Mouse (Mus musculus): ENCODE data around the gene Slco3a1.

The Slco3a1 gene

DNA sequence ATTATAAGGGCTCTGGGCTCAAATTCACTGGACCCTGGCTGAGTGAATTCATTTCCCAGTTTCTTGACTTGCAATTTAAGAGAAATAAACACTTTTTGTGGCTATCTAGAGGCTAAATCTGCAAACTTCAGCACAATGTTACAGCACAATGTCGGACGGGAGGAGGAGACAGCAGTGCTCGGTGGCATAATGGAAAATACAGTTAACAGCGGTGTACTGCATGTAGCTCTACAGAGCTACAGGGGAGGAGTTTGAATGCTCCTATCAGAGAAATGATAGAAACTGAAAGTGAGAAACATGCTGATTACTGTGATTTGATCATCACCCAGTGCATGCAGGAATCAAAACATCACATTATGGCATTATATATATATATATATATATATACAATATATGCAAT lies 68.5 kb downstream of the Slco3a1 start:
- no peak for DNase-seq (ENCODE audit: low spot score in 2 of 2)

DNA sequence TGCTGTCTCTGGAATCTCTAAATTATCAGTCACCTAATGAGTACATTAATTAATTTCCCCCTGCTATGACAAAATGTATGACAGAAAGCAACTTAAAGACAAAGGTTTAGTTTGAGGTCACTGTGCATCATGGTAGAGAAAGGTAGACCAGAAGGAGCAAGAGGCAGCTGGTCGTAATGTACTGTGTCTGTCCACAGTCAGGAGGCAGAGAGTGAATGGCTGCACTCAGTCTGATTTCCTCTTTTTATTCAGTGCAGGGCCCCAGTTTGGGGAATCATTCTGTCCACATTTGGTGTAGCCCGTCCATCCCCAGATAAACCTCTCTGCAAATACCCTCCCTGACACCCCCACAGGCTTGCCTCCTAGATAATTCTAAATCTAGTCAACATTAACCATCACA lies 68.9 kb downstream of the Slco3a1 start:
- no peak for DNase-seq (ENCODE audit: low spot score in 2 of 2)

DNA sequence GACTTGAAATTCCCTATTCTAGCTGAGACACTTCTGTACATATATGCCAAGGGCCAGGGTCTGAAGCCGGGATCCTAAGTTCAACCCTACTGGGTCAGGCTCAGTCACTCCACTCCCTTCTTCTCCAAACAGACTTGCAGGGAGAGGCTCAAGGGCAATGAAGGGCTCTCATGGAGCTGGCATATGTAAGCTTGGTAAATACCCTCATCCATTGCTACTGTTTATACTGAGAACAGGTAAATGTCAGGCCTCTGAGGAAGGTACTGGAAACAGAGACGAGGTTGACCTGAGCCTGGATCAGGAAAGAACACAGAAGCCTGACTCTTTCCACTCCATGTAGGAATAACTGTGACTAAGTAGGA lies 70.6 kb downstream of the Slco3a1 start:
- DNase-seq (ENCODE audit: low spot score in 2 of 2) = no peak

DNA sequence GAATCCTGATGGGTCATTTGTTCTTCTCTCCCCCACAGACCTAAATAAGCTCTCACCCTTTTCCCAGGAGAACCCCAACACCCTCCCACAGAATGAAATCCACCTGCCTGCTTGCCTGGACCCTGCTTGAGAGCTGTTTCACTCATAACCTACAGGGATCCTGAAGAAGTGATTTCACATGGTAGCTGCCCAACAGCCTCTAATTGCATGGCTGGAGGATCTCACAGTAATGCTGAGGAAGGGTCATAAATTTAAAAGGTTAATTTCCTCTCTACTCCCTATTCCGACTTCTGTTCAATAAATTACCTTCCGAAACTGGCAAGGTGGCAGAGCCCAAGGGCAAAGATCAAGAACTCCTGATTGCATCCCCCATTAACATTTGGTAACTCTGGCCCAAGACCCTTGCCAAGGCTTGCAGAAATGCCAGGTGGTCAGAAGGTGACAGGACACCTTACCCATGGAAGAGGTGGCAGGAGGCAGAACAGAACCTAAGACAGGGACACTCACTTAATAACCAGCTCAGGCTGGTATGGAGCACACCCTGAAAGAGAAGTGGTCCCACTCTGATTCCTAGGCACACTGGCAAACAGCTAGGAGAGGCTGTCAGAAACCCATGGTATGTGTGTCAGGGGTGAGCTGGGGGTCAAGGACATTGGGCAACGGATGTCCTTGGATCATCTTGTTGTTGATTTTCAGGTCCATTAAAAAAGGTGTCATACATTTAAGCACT lies 71.1 kb downstream of the Slco3a1 start:
- no peak for DNase-seq (ENCODE audit: low spot score in 2 of 2)

DNA sequence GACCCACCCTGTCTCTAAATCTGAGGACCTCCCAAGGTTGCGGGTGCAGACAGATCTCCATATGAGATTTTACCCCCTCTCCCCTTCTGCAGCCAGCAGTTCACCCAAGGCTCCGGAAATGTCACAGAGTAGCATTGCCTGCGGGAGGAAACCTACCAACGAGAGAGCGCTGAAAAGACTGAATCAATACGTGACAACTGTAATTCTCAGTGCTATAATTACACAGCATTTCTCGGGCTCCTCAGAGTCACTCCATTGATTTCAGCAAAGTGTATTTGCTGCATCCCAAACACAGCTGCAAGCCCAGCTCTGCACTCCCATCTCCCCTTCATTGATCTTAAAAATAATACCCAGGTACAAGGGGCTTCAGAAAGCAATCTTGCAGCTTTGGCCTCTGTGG lies 82.8 kb downstream of the Slco3a1 start:
- no peak for DNase-seq (ENCODE audit: low spot score in 2 of 2)

DNA sequence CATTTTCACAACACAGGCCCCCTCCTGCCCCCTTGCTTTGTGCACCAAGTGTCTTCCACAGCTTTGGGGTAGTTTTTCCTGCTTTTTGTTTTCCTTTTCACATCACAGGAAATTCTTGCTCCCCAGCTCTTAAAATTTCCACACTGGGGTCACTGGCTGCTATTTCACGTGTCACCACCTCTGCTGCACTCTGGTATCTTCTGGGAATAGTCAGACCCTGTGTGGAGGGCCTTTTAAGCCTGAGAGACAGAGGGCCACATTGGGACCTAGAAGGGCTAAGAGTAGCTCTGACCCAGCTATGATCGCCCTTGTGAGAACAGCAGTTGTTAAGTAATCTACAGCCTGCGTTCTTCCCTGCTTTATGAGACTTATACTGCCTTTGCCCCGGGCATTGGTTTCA lies 87.7 kb downstream of the Slco3a1 start:
- DNase-seq (ENCODE audit: low spot score in 2 of 2) = no peak

DNA sequence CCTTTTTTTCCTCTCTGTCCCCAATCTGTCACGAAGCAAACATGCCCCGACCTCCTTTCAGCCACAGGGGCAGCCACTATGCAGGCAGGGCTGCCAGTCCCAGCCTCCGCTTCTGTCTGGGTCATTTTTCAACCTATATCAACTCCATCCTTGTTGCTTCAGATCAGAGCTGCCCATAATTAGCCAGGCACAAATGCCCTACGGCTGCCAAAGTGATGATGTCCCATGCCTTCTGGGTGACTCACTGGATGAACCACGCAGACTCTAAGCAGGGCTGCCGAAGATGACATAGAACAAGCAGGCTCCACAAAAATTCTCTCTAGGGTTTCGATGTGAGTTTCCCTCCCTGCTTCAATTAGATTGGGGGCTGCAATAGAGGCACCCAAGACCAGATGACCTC lies 89.9 kb downstream of the Slco3a1 start:
- no peak for DNase-seq (ENCODE audit: low spot score in 2 of 2)

DNA sequence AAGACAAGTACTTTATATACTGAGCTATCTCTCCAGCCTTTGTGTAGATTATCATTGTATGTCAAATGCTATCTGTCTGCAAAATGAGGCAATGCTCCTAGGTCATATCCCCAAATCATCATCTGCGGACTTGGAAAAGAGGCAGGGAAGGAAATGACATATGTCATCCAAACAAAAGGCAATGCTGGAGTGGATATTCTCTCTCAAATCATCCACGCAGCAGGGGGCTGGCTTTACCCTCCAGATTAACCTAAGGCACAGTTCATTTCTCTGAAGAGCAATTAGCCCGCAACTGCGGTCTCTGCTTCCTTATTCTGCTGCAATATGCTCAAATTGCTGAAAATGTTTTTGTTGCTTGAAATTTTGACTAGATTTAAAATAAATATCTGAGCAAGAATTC lies 92.1 kb downstream of the Slco3a1 start:
- DNase-seq (ENCODE audit: low spot score in 2 of 2) = no peak

DNA sequence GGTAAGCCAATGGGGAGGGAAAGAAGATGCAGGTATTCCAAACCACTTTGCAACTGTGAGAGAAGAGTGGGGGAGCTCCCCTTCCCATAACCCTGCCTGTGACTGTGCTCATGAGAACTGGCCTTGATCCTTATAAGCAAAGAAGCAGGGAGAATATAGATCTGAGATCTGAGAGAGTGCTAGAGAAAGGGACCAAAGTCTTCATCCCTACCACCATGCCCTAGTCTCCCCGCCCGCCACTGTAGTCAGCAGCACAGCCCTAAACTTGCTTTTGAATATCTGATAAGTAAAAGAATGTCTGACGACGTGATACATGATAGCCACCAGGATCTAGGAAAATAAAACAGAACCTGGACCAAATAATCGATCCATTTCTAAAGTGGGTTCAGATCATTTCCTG lies 92.8 kb downstream of the Slco3a1 start:
- no peak for DNase-seq (ENCODE audit: low spot score in 2 of 2)

DNA sequence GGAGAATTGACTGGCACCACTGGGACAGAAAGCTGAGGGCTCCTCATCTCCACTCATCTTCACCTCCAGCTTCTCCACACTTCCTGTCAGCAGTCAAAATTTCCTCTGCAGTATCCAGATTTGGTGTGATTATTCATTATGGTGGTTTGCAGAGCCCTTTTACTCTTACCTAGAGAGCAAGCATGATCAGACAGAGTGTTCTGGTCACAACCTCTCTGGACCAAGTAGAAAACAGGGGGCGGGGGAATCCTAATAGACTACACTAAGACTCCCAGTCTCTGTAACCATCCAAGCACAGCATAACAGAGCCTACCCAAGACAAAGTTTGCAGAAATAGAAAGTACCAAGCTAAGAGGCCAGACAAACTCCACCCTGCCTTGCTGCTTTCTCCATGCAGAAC lies 93.4 kb downstream of the Slco3a1 start:
- no peak for DNase-seq (ENCODE audit: low spot score in 2 of 2)

DNA sequence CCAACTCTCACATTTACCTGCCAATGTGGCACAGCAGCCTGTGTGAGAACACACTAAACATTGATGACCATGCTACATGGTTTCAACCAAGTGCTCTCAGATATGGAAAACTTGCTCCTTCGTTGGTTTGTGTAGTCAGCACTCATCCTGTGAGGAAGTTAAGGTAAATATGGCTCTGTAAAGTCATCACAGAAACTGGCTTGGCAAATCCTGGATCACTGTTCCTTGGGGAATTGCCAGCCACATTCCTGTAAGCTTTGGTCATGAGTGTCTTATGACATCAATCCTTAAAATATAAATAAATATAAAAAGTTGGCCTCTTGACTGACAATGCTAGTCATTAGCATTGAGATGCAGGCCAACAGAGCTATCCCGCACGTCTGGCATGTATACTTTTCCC lies 94.8 kb downstream of the Slco3a1 start:
- DNase-seq (ENCODE audit: low spot score in 2 of 2) = no peak

DNA sequence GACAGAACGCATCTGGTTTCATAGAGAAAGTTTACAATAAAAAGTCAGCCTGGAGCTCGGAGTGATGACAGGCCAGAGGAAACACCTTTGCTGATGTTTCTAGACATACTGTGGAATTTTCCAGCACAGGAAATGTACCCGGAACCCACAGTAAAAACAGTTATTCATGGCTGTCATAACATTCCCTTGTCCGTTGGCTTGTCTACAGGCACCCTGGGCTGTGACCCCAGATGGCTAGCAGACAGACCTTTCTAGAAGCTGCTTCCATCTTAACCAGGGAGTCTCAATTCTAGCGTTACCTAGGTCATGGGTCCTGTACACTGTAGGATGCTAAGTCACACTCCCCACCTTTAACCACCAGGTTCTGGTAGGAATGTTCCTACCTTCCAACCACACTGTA lies 95.3 kb downstream of the Slco3a1 start:
- no peak for DNase-seq (ENCODE audit: low spot score in 2 of 2)

DNA sequence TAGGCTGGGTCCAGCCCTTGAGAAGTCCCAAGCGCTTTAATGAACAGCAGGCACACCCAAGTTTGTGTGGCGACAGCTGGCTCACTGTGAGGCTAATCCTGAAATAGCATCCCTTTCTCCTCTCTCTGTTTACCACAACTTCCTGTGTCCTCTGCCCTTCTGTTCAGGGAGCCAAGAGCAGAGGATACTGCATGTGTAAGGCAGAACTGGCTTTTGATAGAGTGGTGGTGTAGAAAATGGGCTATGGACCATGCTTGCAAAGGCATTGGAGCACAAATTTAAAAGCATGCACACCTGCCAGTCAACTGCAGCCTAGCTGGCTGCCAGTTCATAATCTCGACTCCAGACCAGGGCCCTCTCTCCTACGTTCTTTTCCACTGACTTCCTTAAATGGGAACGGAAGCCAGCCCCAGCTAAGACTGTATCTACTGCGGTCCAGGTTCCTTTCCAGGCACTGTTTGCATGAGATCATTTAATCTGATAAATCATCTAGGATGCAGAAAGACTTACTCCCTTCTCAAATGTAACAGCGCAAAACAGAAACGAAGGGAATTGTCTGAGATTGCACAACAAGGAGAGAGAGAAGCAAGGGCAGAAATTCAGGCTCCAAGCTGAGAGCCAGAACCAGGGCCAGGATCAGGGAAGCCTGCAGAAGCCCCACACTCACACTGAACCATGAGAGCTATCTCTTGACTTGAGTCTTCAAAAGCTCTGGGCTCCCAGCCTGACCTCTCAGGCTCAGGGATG lies 95.9 kb downstream of the Slco3a1 start:
- DNase-seq (ENCODE audit: low spot score in 2 of 2) = no peak

DNA sequence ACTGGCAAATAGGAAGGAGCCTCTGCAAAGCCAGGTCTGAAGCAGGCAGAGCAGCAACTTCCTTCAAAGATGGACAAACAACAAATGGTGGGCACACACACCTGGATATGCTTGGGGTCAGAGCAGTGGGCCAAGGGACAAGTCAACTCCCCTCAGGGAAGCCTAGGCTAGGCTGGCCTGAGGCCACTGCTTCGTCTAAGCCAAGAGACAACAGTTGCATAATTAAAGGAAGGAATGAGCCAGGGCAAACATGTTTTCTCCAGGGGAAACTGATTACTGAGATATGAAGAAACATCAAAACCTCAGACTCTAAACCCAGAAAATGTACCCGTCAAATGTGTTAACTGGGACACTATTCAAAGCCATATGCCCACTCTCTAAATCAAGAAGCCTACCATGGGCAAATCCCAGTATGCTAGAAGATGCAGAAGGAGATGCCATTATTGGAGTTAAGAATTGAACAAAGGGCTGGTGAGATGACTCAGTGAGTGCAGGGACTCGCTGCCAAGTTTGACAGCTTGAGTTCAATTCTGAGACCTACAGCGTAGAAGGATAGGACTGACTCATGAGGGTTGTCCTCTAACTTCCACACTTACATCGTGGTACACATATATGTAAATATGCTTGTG lies 97.1 kb downstream of the Slco3a1 start:
- DNase-seq (ENCODE audit: low spot score in 2 of 2) = no peak

DNA sequence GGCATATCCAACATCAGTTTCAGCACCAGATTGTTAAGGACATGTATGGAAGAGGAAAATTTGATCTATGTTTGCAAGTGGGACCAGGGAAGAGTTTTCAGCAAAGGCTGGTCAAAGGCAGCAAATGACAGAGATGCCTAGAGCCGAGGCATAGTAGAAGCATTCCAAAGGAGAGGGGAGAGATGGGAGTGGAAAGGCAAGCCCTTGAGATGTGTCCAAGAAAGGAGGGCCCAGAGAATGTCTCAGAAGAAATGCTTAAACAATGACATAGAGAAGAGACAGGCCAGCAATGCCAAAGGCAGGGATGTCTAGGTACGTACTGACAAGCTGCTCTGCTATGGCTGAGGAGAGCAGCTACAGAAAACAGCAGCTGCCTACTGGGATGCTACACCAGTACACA lies 97.8 kb downstream of the Slco3a1 start:
- no peak for DNase-seq (ENCODE audit: low spot score in 2 of 2)

DNA sequence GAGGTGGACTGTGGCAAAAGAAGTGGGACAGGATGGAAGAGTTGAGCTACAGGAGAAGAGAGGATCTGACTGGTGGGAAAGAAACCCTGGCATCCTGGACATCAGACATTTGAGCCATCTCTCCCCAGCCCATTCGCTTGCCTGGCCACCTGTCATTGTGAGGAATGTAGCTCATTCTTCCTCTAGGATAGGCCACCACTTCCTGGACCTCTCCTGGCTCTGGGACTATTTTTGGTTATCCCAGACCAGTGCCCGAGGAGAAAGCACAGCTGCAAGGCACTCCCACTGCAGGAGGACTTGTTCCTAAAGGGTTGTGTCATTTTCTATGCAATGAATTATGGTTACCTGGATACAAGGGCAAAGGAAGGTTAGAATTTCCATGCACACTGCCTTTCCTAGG lies 103.5 kb downstream of the Slco3a1 start:
- no peak for DNase-seq (ENCODE audit: low spot score in 2 of 2)

DNA sequence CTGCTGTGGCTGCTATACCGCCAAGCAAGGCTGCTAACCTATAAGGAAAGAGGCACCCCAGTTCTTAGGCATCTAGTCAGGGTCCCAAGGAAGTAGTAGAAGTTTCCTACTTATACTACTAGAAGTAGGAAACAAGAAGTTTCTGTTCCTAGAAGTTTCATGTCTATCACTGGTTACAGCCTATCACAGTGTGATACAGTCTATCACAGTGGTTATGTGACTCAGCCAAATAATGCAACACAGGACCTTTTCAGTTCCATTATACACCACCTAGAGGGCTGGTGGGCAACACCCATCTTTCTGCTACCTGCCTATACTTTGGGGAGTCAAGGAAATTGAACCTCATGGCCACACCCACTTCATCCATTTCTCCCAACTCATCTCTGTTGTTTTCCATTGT lies 104.8 kb downstream of the Slco3a1 start:
- no peak for DNase-seq (ENCODE audit: low spot score in 2 of 2)

DNA sequence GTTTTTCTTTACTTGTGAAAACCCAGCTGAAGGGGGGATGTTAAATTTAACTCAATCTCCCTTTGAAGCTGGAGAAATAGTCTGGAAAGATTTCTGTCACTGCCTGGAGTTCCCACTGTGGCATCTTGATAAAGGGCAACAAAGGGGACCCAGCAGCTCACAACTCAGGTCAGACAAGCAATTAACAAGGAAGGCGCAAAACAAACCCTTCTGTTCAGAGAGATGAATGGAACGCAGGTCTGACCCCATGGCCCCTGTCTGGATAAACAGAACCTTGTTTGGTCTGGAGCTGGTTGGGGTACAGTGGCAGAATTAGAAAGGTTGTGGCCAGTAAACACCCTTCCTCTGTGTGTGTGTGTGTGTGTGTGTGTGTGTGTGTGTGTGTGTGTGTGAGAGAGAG lies 106.8 kb downstream of the Slco3a1 start:
- DNase-seq (ENCODE audit: low spot score in 2 of 2) = no peak

DNA sequence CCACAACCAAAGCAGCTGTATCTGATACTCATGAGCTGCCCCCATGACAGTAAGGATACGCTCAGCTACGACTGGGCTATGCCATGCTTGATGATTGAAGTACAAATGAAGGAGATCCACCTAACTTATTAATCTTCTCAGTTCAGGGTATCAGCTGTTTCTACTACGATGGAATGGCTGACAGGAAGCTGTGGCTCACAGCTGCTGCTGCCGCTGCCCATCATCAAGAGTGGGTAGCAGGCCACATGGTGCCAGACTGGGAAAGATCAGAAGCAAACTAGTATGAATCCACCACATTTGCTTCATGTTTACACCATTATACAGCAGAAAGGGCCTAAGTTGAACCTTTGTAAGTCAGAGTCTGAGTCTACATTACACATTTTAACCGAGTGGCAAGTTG lies 109.4 kb downstream of the Slco3a1 start:
- no peak for DNase-seq (ENCODE audit: low spot score in 2 of 2)

DNA sequence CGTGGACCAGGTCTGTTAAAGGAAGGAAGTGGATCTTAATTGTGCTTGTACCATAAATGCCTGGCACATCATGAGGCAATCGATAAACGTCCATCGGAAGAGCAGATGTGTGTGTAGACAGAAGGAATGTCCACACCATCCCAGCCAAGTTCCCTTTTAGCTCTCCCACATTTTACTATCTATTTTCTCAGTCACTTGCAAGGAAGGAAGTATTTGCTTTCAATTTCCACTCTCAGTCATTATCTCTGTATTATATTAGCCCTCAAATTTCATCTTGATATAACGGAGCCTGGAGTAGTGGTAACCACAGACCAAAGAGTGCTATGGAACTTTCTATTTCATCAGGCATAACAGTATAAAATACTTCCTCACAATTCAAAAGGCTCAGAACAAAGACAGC lies 112.2 kb downstream of the Slco3a1 start:
- no peak for DNase-seq (ENCODE audit: low spot score in 2 of 2)

DNA sequence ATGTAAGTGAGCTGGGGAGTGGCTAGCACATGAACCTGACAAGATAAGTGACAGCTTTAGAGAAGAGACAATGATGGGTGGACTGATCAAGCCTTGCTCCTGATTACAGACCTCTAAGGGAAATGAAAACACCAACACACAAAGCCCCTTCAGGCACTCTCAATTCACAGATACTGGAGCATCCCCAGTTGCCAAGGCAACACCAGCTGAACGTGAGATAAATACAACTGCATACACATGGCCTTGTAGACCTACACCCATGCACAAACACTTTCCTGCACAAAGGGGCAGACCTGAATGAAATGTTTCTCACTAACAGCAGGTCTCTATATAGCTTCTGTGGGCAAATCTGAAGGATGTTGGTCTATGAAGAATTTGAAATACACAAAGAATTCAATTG lies 117.0 kb downstream of the Slco3a1 start:
- no peak for DNase-seq (ENCODE audit: low spot score in 2 of 2)

DNA sequence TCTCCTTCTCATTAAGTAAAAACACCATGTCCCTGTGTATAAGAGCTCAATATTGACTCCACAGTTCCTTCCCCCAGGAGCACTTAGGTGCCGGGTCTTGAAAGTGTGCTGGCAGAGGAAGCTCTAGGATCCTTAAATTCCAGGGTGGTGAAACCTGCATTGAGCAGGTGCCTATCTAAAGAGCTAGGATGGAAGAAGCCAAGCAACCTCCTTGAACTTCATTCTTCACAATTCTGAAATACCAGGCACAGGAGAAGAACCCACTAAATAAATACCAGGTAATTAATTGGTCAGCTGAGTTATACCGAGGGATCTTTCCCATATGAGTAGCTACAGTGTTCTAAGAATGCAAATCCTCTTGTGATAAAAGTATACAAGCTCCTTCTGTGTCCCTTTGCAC lies 117.9 kb downstream of the Slco3a1 start:
- no peak for DNase-seq (ENCODE audit: low spot score in 2 of 2)

DNA sequence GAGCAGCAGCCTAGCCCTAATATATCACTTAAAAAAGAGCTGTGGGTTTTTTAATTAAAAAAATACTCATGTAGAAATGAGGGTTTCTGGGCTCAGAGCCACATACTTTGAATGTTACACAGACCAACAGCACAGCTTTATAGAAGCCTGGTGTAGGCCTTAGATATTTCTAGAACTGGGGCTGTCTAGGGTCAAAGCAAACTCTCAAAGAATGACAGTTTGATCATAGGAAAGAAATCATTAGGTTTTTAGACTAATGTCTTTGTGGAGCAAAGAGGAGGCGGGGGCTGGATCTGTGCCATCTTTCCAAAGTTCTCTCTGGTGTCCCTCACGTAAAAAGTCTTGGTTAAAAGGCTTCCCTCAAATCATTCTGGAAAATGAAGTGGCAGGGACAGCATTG lies 121.6 kb downstream of the Slco3a1 start:
- DNase-seq (ENCODE audit: low spot score in 2 of 2) = no peak
